Mouse (Mus musculus) lung, adult 2 months (tissue): ENCODE measurements at regions not wholly inside any gene's neighbourhood (a gene's known extent, or its start where the extent isn't known, plus 50 kb on each side); places are given as distances from the start of the nearest gene placed in this dataset.

ENCODE experiments used
- CTCF ChIP-seq: fragments of 200-500 bp; IDR thresholded peaks from 2 replicates; pipeline ENCODE4 v1.5.1; 2011; ENCODE audit warnings: mild to moderate bottlenecking, low read length, control low read depth; ENCODE audit not compliant: insufficient read depth
- POLR2A ChIP-seq: fragments of 200-500 bp; IDR thresholded peaks from 2 replicates; pipeline ENCODE4 v1.6.1; 2011; ENCODE audit warnings: low read depth, mild to moderate bottlenecking, control low read depth, low read length, borderline replicate concordance; ENCODE audit errors: extremely low read depth

DNA sequence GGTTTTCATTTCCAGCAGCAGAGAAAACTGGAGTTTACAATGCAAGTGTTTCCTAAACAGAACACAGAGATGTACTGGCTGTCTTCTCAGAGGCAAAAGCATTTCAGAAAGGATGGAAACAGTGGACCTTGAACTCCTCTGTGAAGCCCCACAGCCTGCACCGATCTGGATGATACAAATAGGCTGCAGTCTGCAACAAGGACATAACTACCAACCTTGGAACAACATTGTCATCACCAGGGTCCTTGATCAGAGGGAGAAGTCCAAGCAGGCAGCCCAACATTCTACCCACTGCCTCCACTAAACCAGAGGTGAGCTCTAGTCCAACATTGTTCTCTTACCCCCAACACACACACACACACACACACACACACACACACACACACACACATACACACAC, 124.5 kb upstream of the Prok2 start:
- TF ChIP-seq POLR2A = no peak
- no peak for TF ChIP-seq CTCF
